Mouse (Mus musculus) liver, adult 2 months (tissue): ENCODE data around the gene Ube2n. TPM values are rescaled to one million over a fixed set of nuclear protein-coding genes. Genes with fewer than 3 reads are reported as not detected.

Source experiments
- DNase-seq: peaks from one replicate; pipeline ENCODE4 v3.0.0-alpha.2; 2011; ENCODE audit warnings: low read depth, low spot score; ENCODE audit errors: extremely low read depth
- H3K27ac ChIP-seq: fragments of 200-500 bp; replicated peaks from 2 replicates; pipeline ENCODE4 v1.5.1; 2012; ENCODE audit warnings: low read depth, mild to moderate bottlenecking, control low read depth, inconsistent platforms, low read length; ENCODE audit not compliant: insufficient read depth
- H3K27me3 ChIP-seq: fragments of 200-500 bp; 2 replicates; pipeline ENCODE4 v1.6.1; 2012; ENCODE audit warnings: mild to moderate bottlenecking, moderate library complexity, low read length, inconsistent platforms; ENCODE audit not compliant: control insufficient read depth, insufficient read depth
- H3K36me3 ChIP-seq: fragments of 200-500 bp; 2 replicates; pipeline ENCODE4 v1.6.1; 2012; ENCODE audit warnings: low read length, inconsistent platforms; ENCODE audit not compliant: control insufficient read depth, insufficient read depth
- H3K4me1 ChIP-seq: fragments of 200-500 bp; 2 replicates; pipeline ENCODE4 v1.6.1; 2011; ENCODE audit warnings: low read length; ENCODE audit not compliant: control insufficient read depth, insufficient read depth
- H3K4me3 ChIP-seq: fragments of 200-500 bp; 2 replicates; pipeline ENCODE4 v1.5.1; 2011; ENCODE audit warnings: low read depth, mild to moderate bottlenecking, control low read depth, low read length, moderate library complexity; ENCODE audit not compliant: insufficient read depth
- H3K79me2 ChIP-seq: fragments of 200-500 bp; 2 replicates; pipeline ENCODE4 v1.6.1; 2012; ENCODE audit warnings: inconsistent platforms, mild to moderate bottlenecking, low read length, moderate library complexity; ENCODE audit not compliant: control insufficient read depth, insufficient read depth
- H3K9ac ChIP-seq: fragments of 200-500 bp; 2 replicates; pipeline ENCODE4 v1.6.1; 2012; ENCODE audit warnings: low read depth, mild to moderate bottlenecking, control low read depth, inconsistent platforms, low read length
- CTCF ChIP-seq: fragments of 200-500 bp; IDR thresholded peaks from 2 replicates; pipeline ENCODE4 v1.5.1; 2011; ENCODE audit warnings: low read depth, low read length, control low read depth
- POLR2A ChIP-seq: fragments of 200-500 bp; IDR thresholded peaks from 2 replicates; pipeline ENCODE4 v1.6.1; 2011; ENCODE audit warnings: low read length, control low read depth; ENCODE audit not compliant: insufficient read depth; ENCODE audit errors: extremely low read depth
- WGBS: fragments of 180-500 bp; shearing (Covaris S2); methylation state at CpG from one replicate; pipeline ENCODE4 v1.1.7; 2018; 5-methylcytosine and 5-hydroxymethylcytosine counted together
- polyA plus RNA-seq: library from polyadenylated mRNA; depleted of rRNA; stranded (reverse); fragments of >200 nt; gene quantifications from 2 replicates; pipeline ENCODE4 v1.2.3, GENCODE M21; 2012; rRNA removed
- total RNA-seq: library from RNA; depleted of rRNA; stranded (reverse); fragments of >200 nt; gene quantifications from 2 replicates; pipeline ENCODE4 v1.2.3, GENCODE M21; 2014; rRNA removed

Gene Ube2n
- total and polyA plus RNA-seq, 2 experiments = 19.2 to 29.6 TPM

GRCm38 (mm10) chr10:95594414-95594813, 79.5 kb downstream of the Ube2n start:
- H3K27me3 ChIP-seq = no peaks in the 10 kb centered on the region
- no peaks in the 10 kb centered on the region for H3K79me2 ChIP-seq
- H3K4me1 ChIP-seq = peaks cover 3% of the 10 kb centered on the region; the same call in 1 of the 2 replicates
- TF ChIP-seq POLR2A (no peak), CTCF (no peak)
- no peak overlapping the region for H3K27ac ChIP-seq
- no peaks in the 10 kb centered on the region for H3K36me3 ChIP-seq
- H3K9ac ChIP-seq = no peak overlapping the region
- no peak for DNase-seq
- H3K4me3 ChIP-seq = no peak overlapping the region
- WGBS = 78% methylated on average over 11 of the region's 11 CpGs

Other genes with a start within 250 kb of the Ube2n start
- gene Cradd, start 191.0 kb upstream of the Ube2n start, total RNA-seq = 8.9 and 10.6 TPM in 2 replicates
- 24.7 and 34.7 TPM in 2 replicates for gene Cradd, start 191.0 kb upstream of the Ube2n start, polyA plus RNA-seq
- gene Socs2, start 98.0 kb upstream of the Ube2n start, total RNA-seq = 5.3 and 12.3 TPM in 2 replicates
- 20.0 and 53.8 TPM in 2 replicates for gene Socs2, start 98.0 kb upstream of the Ube2n start, polyA plus RNA-seq
- gene Mrpl42, start 13.2 kb upstream of the Ube2n start, total RNA-seq = 84.1 and 98.5 TPM in 2 replicates
- 73.1 and 78.5 TPM in 2 replicates for gene Mrpl42, start 13.2 kb upstream of the Ube2n start, polyA plus RNA-seq
- gene Nudt4, start 49.0 kb downstream of the Ube2n start, total RNA-seq = 88.2 and 91.5 TPM in 2 replicates
- 36.7 and 37.2 TPM in 2 replicates for gene Nudt4, start 49.0 kb downstream of the Ube2n start, polyA plus RNA-seq
- gene Anapc15-ps, start 158.3 kb downstream of the Ube2n start, total RNA-seq = not detected in 2 replicates
- gene Anapc15-ps, start 158.3 kb downstream of the Ube2n start, polyA plus RNA-seq = not detected in 2 replicates